Mouse (Mus musculus): ENCODE data around the gene 5031439G07Rik. TPM values are rescaled to one million over a fixed set of nuclear protein-coding genes. Genes with fewer than 3 reads are reported as not detected.

The 5031439G07Rik gene
- polyA plus RNA-seq, 1 experiment from 2014 or later = 10.0 TPM

GRCm38 (mm10) chr15:85011895-85012661 lies 23.7 kb upstream of the 5031439G07Rik start:
- Histone ChIP-seq H3K4me2 (ENCODE audit: low read length) (peak overlapping the region; percentile 30), H3K36me3 (ENCODE audit: insufficient read depth, low read length) (no peaks in the 10 kb centered on the region), H3K4me1 (replicated peaks; ENCODE audit: insufficient read depth, low read length) (peaks cover 7% of the 10 kb centered on the region; the same call in 1 of the 2 replicates), H3K27ac (peak overlapping the region; percentile 70), H3K9ac (ENCODE audit: low read depth, low read length) (no peak overlapping the region), H3K4me3 (replicated peaks; ENCODE audit: low read depth, low read length) (no peak overlapping the region), H3K9me3 (replicated peaks; ENCODE audit: low read length) (no peaks in the 10 kb centered on the region), H3K27me3 (ENCODE audit: insufficient read depth, low read length) (no peaks in the 10 kb centered on the region)
- 0 out of 2 replicates have a peak, but pooled peaks have one; percentile 33 for ATAC-seq (replicated peaks; ENCODE audit: low FRiP score, low read depth)
- no peak for TF ChIP-seq CTCF (IDR thresholded peaks at IDR 0.05; ENCODE audit: low read depth)
- 28% methylated on average over 19 of the region's 19 CpGs for WGBS
- DNase-seq (ENCODE audit: low spot score) = peak; percentile 61

GRCm38 (mm10) chr15:85009666-85010065 lies 21.3 kb upstream of the 5031439G07Rik start:
- H3K4me1 ChIP-seq (replicated peaks; ENCODE audit: insufficient read depth, low read length) = peaks cover 7% of the 10 kb centered on the region; the same call in 1 of the 2 replicates
- 74% methylated on average over 8 of the region's 8 CpGs for WGBS
- no peak overlapping the region for H3K27ac ChIP-seq
- no peak for DNase-seq (ENCODE audit: low spot score)
- H3K36me3 ChIP-seq (ENCODE audit: insufficient read depth, low read length) = no peaks in the 10 kb centered on the region
- H3K4me3 ChIP-seq (replicated peaks; ENCODE audit: low read depth, low read length) = no peak overlapping the region
- no peak overlapping the region for H3K4me2 ChIP-seq (ENCODE audit: low read length)
- no peak for ATAC-seq (replicated peaks; ENCODE audit: low FRiP score, low read depth)
- no peaks in the 10 kb centered on the region for H3K27me3 ChIP-seq (ENCODE audit: insufficient read depth, low read length)
- TF ChIP-seq CTCF (IDR thresholded peaks at IDR 0.05; ENCODE audit: low read depth) = no peak
- H3K9ac ChIP-seq (ENCODE audit: low read depth, low read length) = no peak overlapping the region
- no peaks in the 10 kb centered on the region for H3K9me3 ChIP-seq (replicated peaks; ENCODE audit: low read length)

DNA sequence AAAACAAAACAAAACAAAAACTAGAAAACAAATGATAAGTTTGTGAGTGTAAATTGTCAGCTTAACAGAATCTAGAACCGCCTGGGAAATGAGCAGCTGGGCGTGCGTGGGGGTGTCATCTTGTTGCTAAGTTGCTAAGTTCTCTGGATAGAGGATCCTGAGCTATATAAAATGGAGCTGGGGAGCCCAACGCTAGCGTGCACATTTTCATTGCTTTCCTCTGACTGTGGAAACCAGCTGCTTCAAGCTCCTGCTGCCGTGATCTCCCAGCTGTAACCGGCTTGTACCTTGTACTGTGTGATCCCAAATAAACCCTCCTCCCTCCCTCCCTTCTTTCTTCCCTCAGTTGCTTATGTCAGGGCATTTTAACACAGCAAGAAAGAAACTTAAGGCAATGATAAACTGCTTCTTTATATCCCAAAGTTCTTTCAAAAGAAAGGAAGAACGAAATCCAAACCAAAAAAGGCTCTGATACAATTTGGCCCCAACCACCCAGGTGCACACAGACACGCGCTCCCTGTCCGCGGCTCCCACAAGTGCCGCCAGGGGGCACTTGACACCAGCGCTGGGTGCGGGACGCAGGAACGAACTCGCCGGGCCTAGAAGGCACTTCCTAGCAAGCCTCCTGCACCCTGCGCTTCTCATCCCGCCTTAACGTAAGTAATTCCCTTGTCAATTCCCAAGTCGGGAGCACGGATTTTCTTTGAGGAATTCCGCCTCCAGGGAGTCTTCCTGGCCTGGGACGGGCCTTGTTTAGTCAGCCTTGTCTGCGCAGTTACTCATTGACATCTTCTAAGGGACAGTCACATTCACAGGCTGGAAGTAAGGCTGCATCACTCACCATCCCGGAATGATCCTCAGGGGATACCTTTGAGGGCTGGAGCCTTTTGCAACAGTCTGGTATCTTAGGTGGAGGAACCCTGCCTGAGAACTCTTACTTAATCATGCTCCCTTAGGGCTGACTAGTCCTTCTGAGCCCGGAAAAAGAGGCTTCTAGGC lies 12.9 kb upstream of the 5031439G07Rik start:
- H3K36me3 ChIP-seq (ENCODE audit: insufficient read depth, low read length) = no peaks in the 10 kb centered on the region
- H3K27ac ChIP-seq = 0 out of 2 replicates have a peak overlapping the region, but pooled peaks have one; percentile 21
- ATAC-seq (replicated peaks; ENCODE audit: low FRiP score, low read depth) (peak; percentile 80), DNase-seq (ENCODE audit: low spot score) (peak; percentile 86)
- H3K4me1 ChIP-seq (replicated peaks; ENCODE audit: insufficient read depth, low read length) = no peaks in the 10 kb centered on the region
- no peaks in the 10 kb centered on the region for H3K27me3 ChIP-seq (ENCODE audit: insufficient read depth, low read length)
- no peaks in the 10 kb centered on the region for H3K9me3 ChIP-seq (replicated peaks; ENCODE audit: low read length)
- no peak overlapping the region for H3K4me2 ChIP-seq (ENCODE audit: low read length)
- no peak overlapping the region for H3K4me3 ChIP-seq (replicated peaks; ENCODE audit: low read depth, low read length)
- H3K9ac ChIP-seq (ENCODE audit: low read depth, low read length) = no peak overlapping the region
- 14% methylated on average over 29 of the region's 29 CpGs for WGBS
- peak; percentile 94 for TF ChIP-seq CTCF (IDR thresholded peaks at IDR 0.05; ENCODE audit: low read depth)

DNA sequence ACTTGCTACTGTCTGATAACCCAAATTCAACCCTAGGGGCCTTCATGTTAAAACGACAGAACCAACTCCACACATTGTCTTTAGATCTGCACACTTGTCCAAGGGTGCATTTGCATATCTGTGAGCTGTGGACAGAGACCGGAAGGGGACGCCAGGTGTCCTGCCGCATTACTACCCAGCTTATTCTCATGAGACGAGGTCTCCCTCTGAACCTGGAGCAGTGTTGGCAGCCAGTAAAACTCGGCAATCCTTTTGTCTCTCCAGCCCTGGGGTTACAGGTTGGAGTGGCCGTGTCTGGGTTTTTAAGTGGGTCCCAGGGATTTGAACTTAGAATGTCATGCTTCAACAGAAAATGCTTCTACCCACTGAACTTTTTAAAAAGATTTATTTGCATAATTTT lies 11.6 kb upstream of the 5031439G07Rik start:
- ATAC-seq (replicated peaks; ENCODE audit: low FRiP score, low read depth) (no peak), DNase-seq (ENCODE audit: low spot score) (no peak)
- Histone ChIP-seq H3K9ac (ENCODE audit: low read depth, low read length) (no peak overlapping the region), H3K9me3 (replicated peaks; ENCODE audit: low read length) (no peaks in the 10 kb centered on the region), H3K36me3 (ENCODE audit: insufficient read depth, low read length) (no peaks in the 10 kb centered on the region), H3K27me3 (ENCODE audit: insufficient read depth, low read length) (no peaks in the 10 kb centered on the region), H3K4me1 (replicated peaks; ENCODE audit: insufficient read depth, low read length) (no peaks in the 10 kb centered on the region), H3K4me2 (ENCODE audit: low read length) (no peak overlapping the region), H3K27ac (no peak overlapping the region), H3K4me3 (replicated peaks; ENCODE audit: low read depth, low read length) (no peak overlapping the region)
- TF ChIP-seq CTCF (IDR thresholded peaks at IDR 0.05; ENCODE audit: low read depth) = no peak
- WGBS = 74% methylated on average over 7 of the region's 7 CpGs

DNA sequence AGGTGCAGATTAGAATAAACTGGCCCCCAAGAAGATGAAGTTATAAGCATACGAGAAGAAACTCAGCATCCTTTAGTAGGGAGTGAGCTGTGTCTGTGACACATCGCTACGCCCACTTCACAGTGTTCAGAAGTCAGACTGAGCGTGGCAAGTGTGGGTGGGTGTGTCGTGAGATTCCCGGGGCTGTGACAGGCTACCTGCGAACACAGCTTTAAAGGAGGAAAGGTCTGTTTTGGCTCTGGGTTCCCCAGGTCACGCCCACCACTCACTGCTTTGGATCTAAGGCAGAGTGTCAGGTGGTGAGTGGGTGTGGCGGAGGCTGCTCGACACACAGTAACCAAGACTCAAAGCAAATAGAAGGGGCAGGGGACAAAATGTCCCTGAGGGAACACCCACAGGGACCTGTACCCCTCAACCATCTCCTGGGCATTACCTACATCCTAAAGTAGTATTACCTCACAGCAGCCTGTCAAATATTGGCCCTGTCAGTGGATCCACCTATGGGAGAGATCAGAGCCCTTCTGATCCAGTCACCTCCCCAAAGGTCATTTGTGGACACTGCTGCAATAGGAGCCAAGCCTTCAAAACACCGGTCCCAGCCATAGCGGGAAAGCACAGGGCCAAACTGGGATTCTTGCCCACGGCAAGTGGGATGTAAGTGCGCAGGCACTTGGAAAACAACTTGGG lies 9.6 kb upstream of the 5031439G07Rik start:
- 62% methylated on average over 14 of the region's 14 CpGs for WGBS
- DNase-seq (ENCODE audit: low spot score) (no peak), ATAC-seq (replicated peaks; ENCODE audit: low FRiP score, low read depth) (no peak)
- H3K4me1 ChIP-seq (replicated peaks; ENCODE audit: insufficient read depth, low read length) = no peaks in the 10 kb centered on the region
- H3K27me3 ChIP-seq (ENCODE audit: insufficient read depth, low read length) = no peaks in the 10 kb centered on the region
- H3K4me2 ChIP-seq (ENCODE audit: low read length) = no peak overlapping the region
- no peaks in the 10 kb centered on the region for H3K36me3 ChIP-seq (ENCODE audit: insufficient read depth, low read length)
- H3K9me3 ChIP-seq (replicated peaks; ENCODE audit: low read length) = no peaks in the 10 kb centered on the region
- H3K4me3 ChIP-seq (replicated peaks; ENCODE audit: low read depth, low read length) = no peak overlapping the region
- no peak overlapping the region for H3K27ac ChIP-seq
- no peak overlapping the region for H3K9ac ChIP-seq (ENCODE audit: low read depth, low read length)
- TF ChIP-seq CTCF (IDR thresholded peaks at IDR 0.05; ENCODE audit: low read depth) = no peak

GRCm38 (mm10) chr15:84995967-84996366 lies 7.6 kb upstream of the 5031439G07Rik start:
- Histone ChIP-seq H3K27me3 (ENCODE audit: insufficient read depth, low read length) (no peaks in the 10 kb centered on the region), H3K4me1 (replicated peaks; ENCODE audit: insufficient read depth, low read length) (no peaks in the 10 kb centered on the region), H3K9me3 (replicated peaks; ENCODE audit: low read length) (no peaks in the 10 kb centered on the region), H3K4me3 (replicated peaks; ENCODE audit: low read depth, low read length) (no peak overlapping the region), H3K36me3 (ENCODE audit: insufficient read depth, low read length) (no peaks in the 10 kb centered on the region), H3K4me2 (ENCODE audit: low read length) (no peak overlapping the region), H3K27ac (no peak overlapping the region), H3K9ac (ENCODE audit: low read depth, low read length) (no peak overlapping the region)
- TF ChIP-seq CTCF (IDR thresholded peaks at IDR 0.05; ENCODE audit: low read depth) = peak; percentile 76
- 22% methylated on average over 1 of the region's 1 CpGs for WGBS
- ATAC-seq (replicated peaks; ENCODE audit: low FRiP score, low read depth) (no peak; the same call in 1 of the 2 replicates), DNase-seq (ENCODE audit: low spot score) (peak; percentile 83)

All from kidney, postnatal 0 days (tissue).